Mouse (Mus musculus) liver, adult 2 months (tissue): ENCODE measurements around the gene Slc12a8. TPM values are rescaled to one million over a fixed set of nuclear protein-coding genes. Genes with fewer than 3 reads are reported as not detected.

Experiments used
- DNase-seq: peaks from one replicate; pipeline ENCODE4 v3.0.0-alpha.2; 2011; ENCODE audit warnings: low read depth, low spot score; ENCODE audit errors: extremely low read depth
- H3K27ac ChIP-seq: fragments of 200-500 bp; replicated peaks from 2 replicates; pipeline ENCODE4 v1.5.1; 2012; ENCODE audit warnings: low read depth, mild to moderate bottlenecking, control low read depth, inconsistent platforms, low read length; ENCODE audit not compliant: insufficient read depth
- H3K27me3 ChIP-seq: fragments of 200-500 bp; 2 replicates; pipeline ENCODE4 v1.6.1; 2012; ENCODE audit warnings: mild to moderate bottlenecking, moderate library complexity, low read length, inconsistent platforms; ENCODE audit not compliant: control insufficient read depth, insufficient read depth
- H3K36me3 ChIP-seq: fragments of 200-500 bp; 2 replicates; pipeline ENCODE4 v1.6.1; 2012; ENCODE audit warnings: low read length, inconsistent platforms; ENCODE audit not compliant: control insufficient read depth, insufficient read depth
- H3K4me1 ChIP-seq: fragments of 200-500 bp; 2 replicates; pipeline ENCODE4 v1.6.1; 2011; ENCODE audit warnings: low read length; ENCODE audit not compliant: control insufficient read depth, insufficient read depth
- H3K4me3 ChIP-seq: fragments of 200-500 bp; 2 replicates; pipeline ENCODE4 v1.5.1; 2011; ENCODE audit warnings: low read depth, mild to moderate bottlenecking, control low read depth, low read length, moderate library complexity; ENCODE audit not compliant: insufficient read depth
- H3K79me2 ChIP-seq: fragments of 200-500 bp; 2 replicates; pipeline ENCODE4 v1.6.1; 2012; ENCODE audit warnings: inconsistent platforms, mild to moderate bottlenecking, low read length, moderate library complexity; ENCODE audit not compliant: control insufficient read depth, insufficient read depth
- H3K9ac ChIP-seq: fragments of 200-500 bp; 2 replicates; pipeline ENCODE4 v1.6.1; 2012; ENCODE audit warnings: low read depth, mild to moderate bottlenecking, control low read depth, inconsistent platforms, low read length
- CTCF ChIP-seq: fragments of 200-500 bp; IDR thresholded peaks from 2 replicates; pipeline ENCODE4 v1.5.1; 2011; ENCODE audit warnings: low read depth, low read length, control low read depth
- POLR2A ChIP-seq: fragments of 200-500 bp; IDR thresholded peaks from 2 replicates; pipeline ENCODE4 v1.6.1; 2011; ENCODE audit warnings: low read length, control low read depth; ENCODE audit not compliant: insufficient read depth; ENCODE audit errors: extremely low read depth
- whole genome bisulfite sequencing: fragments of 180-500 bp; shearing (Covaris S2); methylation state at CpG from one replicate; pipeline ENCODE4 v1.1.7; 2018; 5-methylcytosine and 5-hydroxymethylcytosine counted together
- polyA plus RNA-seq: library from polyadenylated mRNA; depleted of rRNA; stranded (reverse); fragments of >200 nt; gene quantifications from 2 replicates; pipeline ENCODE4 v1.2.3, GENCODE M21; 2012
- total RNA-seq: library from RNA; depleted of rRNA; stranded (reverse); fragments of >200 nt; gene quantifications from 2 replicates; pipeline ENCODE4 v1.2.3, GENCODE M21; 2014

Gene Slc12a8
- total and polyA plus RNA-seq, 2 experiments: 0.09 to 0.32 TPM

- Histone ChIP-seq H3K27ac (no peak overlapping the region), H3K36me3 (no peaks in the 10 kb centered on the region), H3K4me1 (no peaks in the 10 kb centered on the region), H3K79me2 (no peaks in the 10 kb centered on the region), H3K27me3 (no peaks in the 10 kb centered on the region), H3K9ac (no peak overlapping the region), H3K4me3 (no peak overlapping the region)
- WGBS: 78% methylated on average over 11 of the region's 11 CpGs
- TF ChIP-seq POLR2A: no peak
- TF ChIP-seq CTCF: no peak
- no peak for DNase-seq
Measured at GRCm38 (mm10) chr16:33529502-33530454, 12.7 kb downstream of the Slc12a8 start.

DNA sequence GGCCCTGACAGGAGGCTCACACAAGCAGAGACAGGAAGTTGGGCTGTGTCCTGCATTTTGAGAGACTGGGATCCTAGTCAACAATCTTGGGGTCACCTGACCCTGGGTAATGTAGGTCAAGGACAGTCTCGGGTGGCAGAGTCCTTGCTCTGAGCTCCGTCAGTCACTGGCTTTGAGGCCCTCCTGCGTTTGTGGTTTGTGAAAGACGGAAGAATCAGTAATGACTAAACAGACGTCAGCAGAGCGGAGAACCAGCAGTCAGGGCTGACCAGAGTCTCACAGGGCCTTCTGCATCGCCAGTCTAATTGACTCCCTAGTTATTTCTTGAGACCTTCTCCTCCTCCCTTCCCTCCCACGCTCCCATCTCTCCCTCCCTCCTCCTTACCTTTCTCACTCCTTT is 14.1 kb downstream of the Slc12a8 start:
- H3K36me3 ChIP-seq: no peaks in the 10 kb centered on the region
- WGBS: 74% methylated on average over 8 of the region's 8 CpGs
- TF ChIP-seq POLR2A (no peak), CTCF (no peak)
- no peak overlapping the region for H3K9ac ChIP-seq
- peak; percentile 5 for DNase-seq
- H3K79me2 ChIP-seq: no peaks in the 10 kb centered on the region
- H3K27me3 ChIP-seq: no peaks in the 10 kb centered on the region
- no peak overlapping the region for H3K27ac ChIP-seq
- no peaks in the 10 kb centered on the region for H3K4me1 ChIP-seq
- no peak overlapping the region for H3K4me3 ChIP-seq

GRCm38 (mm10) chr16:33536456-33536855 is 19.3 kb downstream of the Slc12a8 start:
- WGBS: 86% methylated on average over 8 of the region's 8 CpGs
- H3K9ac ChIP-seq: no peak overlapping the region

GRCm38 (mm10) chr16:33537499-33538225 is 20.5 kb downstream of the Slc12a8 start:
- no peaks in the 10 kb centered on the region for H3K27me3 ChIP-seq
- no peak overlapping the region for H3K9ac ChIP-seq
- no peaks in the 10 kb centered on the region for H3K4me1 ChIP-seq
- WGBS: 91% methylated on average over 21 of the region's 21 CpGs
- no peak overlapping the region for H3K4me3 ChIP-seq
- H3K79me2 ChIP-seq: no peaks in the 10 kb centered on the region
- TF ChIP-seq POLR2A (no peak), CTCF (no peak)
- no peak for DNase-seq
- no peak overlapping the region for H3K27ac ChIP-seq
- no peaks in the 10 kb centered on the region for H3K36me3 ChIP-seq

More at GRCm38 (mm10) chr16:33536456-33536855, 19.3 kb downstream of the Slc12a8 start:
- Histone ChIP-seq H3K27me3 (no peaks in the 10 kb centered on the region), H3K79me2 (no peaks in the 10 kb centered on the region), H3K4me3 (no peak overlapping the region), H3K4me1 (no peaks in the 10 kb centered on the region), H3K27ac (no peak overlapping the region), H3K36me3 (no peaks in the 10 kb centered on the region)
- no peak for TF ChIP-seq CTCF
- no peak for TF ChIP-seq POLR2A
- DNase-seq: no peak

- H3K27ac ChIP-seq: no peak overlapping the region
- H3K79me2 ChIP-seq: no peaks in the 10 kb centered on the region
- 95% methylated on average over 2 of the region's 2 CpGs for WGBS
- no peak for TF ChIP-seq POLR2A
- TF ChIP-seq CTCF: no peak
- DNase-seq: no peak
- H3K4me1 ChIP-seq: no peaks in the 10 kb centered on the region
- H3K4me3 ChIP-seq: no peak overlapping the region
- H3K36me3 ChIP-seq: no peaks in the 10 kb centered on the region
- H3K9ac ChIP-seq: no peak overlapping the region
- H3K27me3 ChIP-seq: no peaks in the 10 kb centered on the region
Measured at GRCm38 (mm10) chr16:33544346-33544745, 27.2 kb downstream of the Slc12a8 start.

- no peaks in the 10 kb centered on the region for H3K27me3 ChIP-seq
- no peak overlapping the region for H3K4me3 ChIP-seq
- no peaks in the 10 kb centered on the region for H3K79me2 ChIP-seq
- no peaks in the 10 kb centered on the region for H3K36me3 ChIP-seq
- no peak overlapping the region for H3K9ac ChIP-seq
- H3K27ac ChIP-seq: no peak overlapping the region
- H3K4me1 ChIP-seq: no peaks in the 10 kb centered on the region
- 91% methylated on average over 4 of the region's 4 CpGs for WGBS
- no peak for TF ChIP-seq POLR2A
- no peak for TF ChIP-seq CTCF
- no peak for DNase-seq
Measured at GRCm38 (mm10) chr16:33545530-33545929, 28.4 kb downstream of the Slc12a8 start.
